Mouse (Mus musculus) kidney, adult 2 months (tissue): ENCODE data around the gene Dusp6. TPM values are rescaled to one million over a fixed set of nuclear protein-coding genes. Genes with fewer than 3 reads are reported as not detected.

Experiments
- DNase-seq: peaks from one replicate; pipeline ENCODE4 v3.0.0; 2021
- H3K27ac ChIP-seq: fragments of 200-500 bp; 2 replicates; pipeline ENCODE4 v1.5.1; 2012; ENCODE audit warnings: low read depth, low read length, control low read depth, inconsistent platforms; ENCODE audit not compliant: insufficient read depth
- H3K27me3 ChIP-seq: fragments of 200-500 bp; replicated peaks from 2 replicates; pipeline ENCODE4 v1.6.1; 2012; ENCODE audit warnings: mild to moderate bottlenecking, moderate library complexity, low read length, inconsistent platforms; ENCODE audit not compliant: control insufficient read depth, insufficient read depth
- H3K36me3 ChIP-seq: fragments of 200-500 bp; 2 replicates; pipeline ENCODE4 v1.6.1; 2012; ENCODE audit warnings: mild to moderate bottlenecking, moderate library complexity, low read length, inconsistent platforms; ENCODE audit not compliant: control insufficient read depth, insufficient read depth
- H3K4me1 ChIP-seq: fragments of 200-500 bp; 2 replicates; pipeline ENCODE4 v1.6.1; 2011; ENCODE audit warnings: low read length; ENCODE audit not compliant: control insufficient read depth, insufficient read depth
- H3K4me3 ChIP-seq: fragments of 200-500 bp; 2 replicates; pipeline ENCODE4 v1.5.1; 2011; ENCODE audit warnings: mild to moderate bottlenecking, low read depth, low read length, control low read depth; ENCODE audit not compliant: insufficient read depth
- CTCF ChIP-seq: fragments of 200-500 bp; conservative IDR thresholded peaks from 2 replicates; pipeline ENCODE4 v1.5.1; 2011; ENCODE audit warnings: low read depth, mild to moderate bottlenecking, control low read depth, low read length, moderate library complexity, mixed read lengths; ENCODE audit not compliant: insufficient read depth, insufficient read length
- POLR2A ChIP-seq: fragments of 200-500 bp; IDR thresholded peaks from one replicate; pipeline ENCODE4 v1.6.1; 2011; ENCODE audit warnings: low read depth, low read length, control low read depth
- WGBS: fragments of 180-500 bp; shearing (Covaris S2); methylation state at CpG from one replicate; pipeline ENCODE4 v1.1.7; 2018; 5-methylcytosine and 5-hydroxymethylcytosine counted together
- polyA plus RNA-seq: library from polyadenylated mRNA; depleted of rRNA; stranded (reverse); fragments of >200 nt; gene quantifications from 2 replicates; pipeline ENCODE4 v1.2.3, GENCODE M21; 2012

The Dusp6 gene
- polyA plus RNA-seq, 1 experiment: 46.6 TPM

DNA sequence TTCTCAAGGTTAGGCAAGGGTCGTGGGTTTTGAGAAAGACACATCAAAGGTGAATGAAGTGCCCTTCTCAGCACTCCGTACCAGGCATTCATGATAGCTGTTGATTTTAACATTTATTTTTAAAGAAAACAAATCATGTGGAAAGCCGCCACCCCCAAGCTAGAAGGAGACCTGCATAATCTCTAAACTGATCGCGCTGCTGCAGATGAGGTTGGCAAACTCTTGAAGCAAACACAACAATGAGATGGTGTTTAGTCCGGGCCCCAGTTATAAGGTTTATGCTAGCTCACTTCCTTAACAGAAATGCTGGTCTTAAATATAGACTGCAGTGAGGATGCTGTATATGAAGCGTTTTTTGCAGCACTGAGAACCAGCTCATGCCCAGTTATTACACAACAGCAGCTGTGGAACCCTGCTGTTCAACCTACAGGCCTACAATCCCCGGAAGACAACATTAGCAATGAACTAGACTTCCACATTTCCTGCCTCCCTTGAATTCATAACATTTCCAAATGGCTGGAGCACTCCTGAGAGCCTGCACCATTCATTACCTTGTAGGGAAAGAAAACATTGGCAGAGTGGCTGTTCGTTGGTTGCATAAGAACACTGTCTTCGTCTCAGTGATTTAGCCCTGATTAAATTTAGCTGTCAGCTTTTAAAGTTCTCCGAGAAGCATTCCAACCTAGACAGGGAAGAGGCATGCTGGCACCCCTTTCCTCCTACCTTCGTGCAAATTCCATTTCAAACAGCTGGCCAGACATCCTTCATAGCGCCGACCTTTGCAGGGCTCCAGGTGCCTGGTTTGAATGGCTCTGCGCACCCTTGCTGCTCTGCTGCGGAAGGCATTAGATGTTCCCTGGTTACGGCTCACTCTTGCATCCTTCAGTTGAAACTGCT, 34.8 kb upstream of the Dusp6 start:
- 25% methylated on average over 17 of the region's 17 CpGs for WGBS
- TF ChIP-seq POLR2A (no peak), CTCF (no peak)
- Histone ChIP-seq H3K27ac (peak overlapping the region; percentile 81), H3K36me3 (no peaks in the 10 kb centered on the region), H3K27me3 (no peaks in the 10 kb centered on the region), H3K4me3 (peak overlapping the region; percentile 22; the same call in 1 of the 2 replicates), H3K4me1 (peaks cover 33% of the 10 kb centered on the region)
- DNase-seq: peak; percentile 73

DNA sequence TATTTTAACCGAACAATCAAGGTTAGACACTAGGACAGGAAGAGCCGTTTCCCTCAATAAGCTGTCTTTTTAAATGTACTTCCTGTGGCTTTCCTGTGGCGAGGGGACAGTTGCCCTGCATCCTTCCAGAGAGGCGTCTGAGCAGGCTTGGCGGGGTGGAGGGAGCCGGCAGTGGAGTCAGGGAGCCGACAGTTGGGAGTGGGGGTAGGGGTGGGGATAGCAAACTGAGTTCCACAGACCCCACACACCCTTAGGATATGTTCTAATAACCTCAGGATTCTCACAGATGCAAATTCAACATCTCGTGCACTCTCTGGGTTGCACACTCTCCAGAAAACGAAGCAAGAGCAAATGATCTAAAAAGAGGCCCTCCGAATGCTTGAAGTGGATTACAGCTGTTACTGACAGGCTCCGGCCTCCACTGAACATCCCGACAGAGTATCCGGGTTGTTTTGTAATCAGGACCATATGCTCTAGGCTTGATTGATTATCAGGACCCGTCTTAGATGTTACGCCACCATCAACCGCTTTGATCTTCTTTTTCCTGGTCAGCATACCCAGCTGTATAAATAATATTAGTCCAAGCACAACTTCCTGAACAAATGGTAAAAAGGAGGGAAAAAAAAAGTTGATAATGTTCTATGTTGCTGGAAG, 33.9 kb upstream of the Dusp6 start:
- WGBS: 38% methylated on average over 16 of the region's 16 CpGs
- Histone ChIP-seq H3K4me3 (no peak overlapping the region), H3K4me1 (peaks cover 38% of the 10 kb centered on the region), H3K36me3 (no peaks in the 10 kb centered on the region), H3K27ac (peak overlapping the region; percentile 81), H3K27me3 (no peaks in the 10 kb centered on the region)
- TF ChIP-seq CTCF: no peak
- peak; percentile 77 for DNase-seq

DNA sequence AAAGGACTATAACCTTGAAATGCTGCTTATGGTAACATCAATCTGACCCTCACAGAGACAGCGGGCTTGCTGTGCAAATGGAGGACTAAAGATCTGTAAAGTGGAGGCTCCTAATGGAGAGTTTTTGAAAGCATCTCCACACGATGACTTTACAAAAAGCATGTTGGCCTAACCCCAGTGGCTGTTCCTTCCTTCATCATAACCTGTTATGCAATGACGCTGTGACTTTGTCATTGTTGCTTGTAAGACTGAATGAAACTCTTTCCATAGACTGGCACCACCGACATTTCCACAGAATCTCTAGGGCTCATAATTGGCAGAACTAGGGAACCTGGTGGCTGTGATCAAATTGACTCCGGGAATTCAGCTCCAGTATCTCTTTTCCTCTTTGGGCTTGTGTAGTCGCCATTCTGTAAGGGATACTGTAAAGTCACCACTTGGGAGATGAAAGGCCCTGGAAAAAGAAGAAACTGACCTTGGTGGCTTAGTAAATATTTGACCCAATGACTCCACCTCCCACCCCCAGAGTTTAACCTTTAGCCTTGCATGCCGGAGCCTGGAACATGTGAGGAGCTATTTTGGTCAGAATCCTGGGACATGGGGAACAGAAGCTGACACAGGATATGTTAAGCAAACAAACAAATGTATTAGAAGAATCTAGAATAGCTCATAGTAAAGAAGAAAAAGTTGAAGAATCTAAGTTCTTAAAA, 30.4 kb upstream of the Dusp6 start:
- H3K4me3 ChIP-seq: no peak overlapping the region
- peak overlapping the region; percentile 100 for H3K27ac ChIP-seq
- H3K4me1 ChIP-seq: peaks cover 41% of the 10 kb centered on the region
- peak; percentile 95 for DNase-seq
- WGBS: 42% methylated on average over 7 of the region's 7 CpGs
- H3K27me3 ChIP-seq: no peaks in the 10 kb centered on the region
- no peaks in the 10 kb centered on the region for H3K36me3 ChIP-seq
- no peak for TF ChIP-seq POLR2A
- no peak for TF ChIP-seq CTCF

DNA sequence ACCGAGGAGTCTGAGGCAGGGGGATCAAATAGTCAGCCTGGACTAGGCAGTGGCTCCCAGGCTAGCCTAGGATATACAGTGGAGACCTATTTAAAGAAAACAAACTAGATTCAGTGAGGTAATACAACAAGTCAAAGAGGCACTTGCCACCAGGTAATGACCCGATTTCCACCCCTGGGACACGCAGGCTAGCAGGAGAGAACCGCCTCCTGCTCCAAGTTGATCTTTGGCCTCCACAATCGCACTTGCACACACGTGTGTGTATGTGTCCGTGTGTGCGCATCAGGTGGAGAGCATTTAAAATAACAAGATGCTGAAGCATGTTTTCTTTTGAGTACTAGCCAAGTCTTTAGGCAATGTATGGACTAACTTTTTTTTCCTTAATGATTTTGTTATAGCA, 28.7 kb upstream of the Dusp6 start:
- no peaks in the 10 kb centered on the region for H3K27me3 ChIP-seq
- H3K27ac ChIP-seq: peak overlapping the region; percentile 100
- peak; percentile 70 for DNase-seq
- TF ChIP-seq POLR2A (no peak), CTCF (no peak)
- no peaks in the 10 kb centered on the region for H3K36me3 ChIP-seq
- peak overlapping the region; percentile 42; the same call in 1 of the 2 replicates for H3K4me3 ChIP-seq
- H3K4me1 ChIP-seq: peaks cover 26% of the 10 kb centered on the region
- WGBS: 56% methylated on average over 8 of the region's 8 CpGs

DNA sequence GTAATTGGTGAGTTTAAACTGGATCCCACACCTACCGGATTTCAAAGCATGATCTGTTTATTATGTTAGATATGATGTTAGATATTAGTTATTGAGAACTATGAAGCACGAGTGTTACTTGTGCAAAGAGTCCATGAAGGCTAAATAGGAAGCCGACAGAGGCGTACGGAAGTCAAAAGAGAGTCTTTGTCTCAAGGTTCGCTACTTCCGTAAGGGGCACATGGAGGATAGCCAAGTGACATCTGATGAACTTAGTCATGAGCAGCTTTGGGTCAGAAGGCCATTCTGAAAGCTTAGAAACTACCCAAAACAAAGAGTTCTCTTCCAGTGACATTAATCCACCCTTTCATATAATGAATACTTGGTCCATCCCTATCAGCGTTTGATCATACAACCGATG, 27.9 kb upstream of the Dusp6 start:
- Histone ChIP-seq H3K4me3 (no peak overlapping the region), H3K4me1 (peaks cover 26% of the 10 kb centered on the region), H3K27me3 (no peaks in the 10 kb centered on the region), H3K27ac (no peak overlapping the region), H3K36me3 (no peaks in the 10 kb centered on the region)
- WGBS: 58% methylated on average over 9 of the region's 9 CpGs
- DNase-seq: peak; percentile 63
- no peak for TF ChIP-seq CTCF
- TF ChIP-seq POLR2A: no peak

DNA sequence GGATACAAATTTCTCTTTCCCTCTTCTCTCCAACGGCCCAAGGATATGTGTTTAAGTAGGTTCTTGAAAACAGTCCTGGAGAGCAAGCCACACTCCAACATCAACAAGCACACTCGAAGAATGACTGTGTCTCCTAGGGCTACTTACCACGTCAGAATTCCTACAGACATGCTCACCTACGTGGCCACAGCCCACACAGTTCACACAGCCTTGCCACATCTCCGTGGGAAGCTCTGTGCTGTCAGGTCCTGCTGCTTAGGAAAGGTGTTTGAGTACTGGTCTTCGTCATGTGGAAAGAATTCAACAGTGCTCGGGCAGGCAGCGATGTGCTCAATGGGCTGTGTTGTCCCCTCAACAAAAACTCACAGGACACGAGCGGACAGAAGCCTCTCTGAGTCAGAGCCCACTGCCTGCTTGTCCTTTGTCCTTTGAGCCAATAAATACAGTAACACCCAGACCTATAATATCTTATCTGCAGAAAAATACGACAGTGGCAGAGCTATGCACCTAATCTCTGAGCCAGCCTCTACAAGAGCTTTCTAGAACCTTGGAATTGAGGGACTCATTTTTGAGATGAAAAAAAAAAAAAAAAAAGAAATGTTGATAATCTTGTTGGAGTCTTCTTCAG, 25.7 kb upstream of the Dusp6 start:
- DNase-seq: no peak
- H3K27me3 ChIP-seq: no peaks in the 10 kb centered on the region
- H3K4me1 ChIP-seq: peaks cover 18% of the 10 kb centered on the region
- no peaks in the 10 kb centered on the region for H3K36me3 ChIP-seq
- 60% methylated on average over 11 of the region's 11 CpGs for WGBS
- TF ChIP-seq CTCF (no peak), POLR2A (no peak)
- no peak overlapping the region for H3K27ac ChIP-seq
- H3K4me3 ChIP-seq: no peak overlapping the region
